Mouse (Mus musculus): ENCODE data around the gene Aak1. TPM values are rescaled to one million over a fixed set of nuclear protein-coding genes. Genes with fewer than 3 reads are reported as not detected.

Aak1 gene
- polyA plus RNA-seq, 1 experiment = 21.5 TPM

- Histone ChIP-seq H3K27ac (ENCODE audit: insufficient read depth, low read length) (peak overlapping the region; percentile 30; the same call in 1 of the 2 replicates), H3K4me1 (ENCODE audit: control insufficient read depth, insufficient read depth, insufficient read length) (peaks cover 3% of the 10 kb centered on the region; the same call in 1 of the 2 replicates), H3K36me3 (ENCODE audit: control insufficient read depth, insufficient read depth, low read length) (no peaks in the 10 kb centered on the region), H3K27me3 (ENCODE audit: control insufficient read depth, insufficient read depth, low read length) (no peaks in the 10 kb centered on the region), H3K4me3 (ENCODE audit: extremely low read depth, insufficient read depth, insufficient read length) (no peak overlapping the region)
- no peak for TF ChIP-seq POLR2A (IDR thresholded peaks at IDR 0.05; ENCODE audit: low read depth, low read length)
- no peak for TF ChIP-seq CTCF (IDR thresholded peaks at IDR 0.05; ENCODE audit: extremely low read depth, insufficient read depth, insufficient read length, insufficient replicate concordance)
- peak in 1 of 2 experiments; percentile 33 for DNase-seq (ENCODE audit: low read depth in 1 of 2, low spot score in 2 of 2)
- WGBS = 45% methylated on average over 10 of the region's 10 CpGs
Observed at GRCm38 (mm10) chr6:87037826-87038620, 188.7 kb downstream of the Aak1 start.

- no peaks in the 10 kb centered on the region for H3K27me3 ChIP-seq (ENCODE audit: control insufficient read depth, insufficient read depth, low read length)
- 93% methylated on average over 8 of the region's 8 CpGs for WGBS
- DNase-seq (ENCODE audit: low read depth in 1 of 2, low spot score in 2 of 2) = no peak
- peaks cover 6% of the 10 kb centered on the region; the same call in 1 of the 2 replicates for H3K4me1 ChIP-seq (ENCODE audit: control insufficient read depth, insufficient read depth, insufficient read length)
- no peaks in the 10 kb centered on the region for H3K36me3 ChIP-seq (ENCODE audit: control insufficient read depth, insufficient read depth, low read length)
- no peak for TF ChIP-seq POLR2A (IDR thresholded peaks at IDR 0.05; ENCODE audit: low read depth, low read length)
- no peak for TF ChIP-seq CTCF (IDR thresholded peaks at IDR 0.05; ENCODE audit: extremely low read depth, insufficient read depth, insufficient read length, insufficient replicate concordance)
- H3K27ac ChIP-seq (ENCODE audit: insufficient read depth, low read length) = no peak overlapping the region
- no peak overlapping the region for H3K4me3 ChIP-seq (ENCODE audit: extremely low read depth, insufficient read depth, insufficient read length)
Observed at GRCm38 (mm10) chr6:87039161-87039560, 189.8 kb downstream of the Aak1 start.

GRCm38 (mm10) chr6:87040971-87041370 lies 191.7 kb downstream of the Aak1 start:
- TF ChIP-seq CTCF (IDR thresholded peaks at IDR 0.05; ENCODE audit: extremely low read depth, insufficient read depth, insufficient read length, insufficient replicate concordance) (no peak), POLR2A (IDR thresholded peaks at IDR 0.05; ENCODE audit: low read depth, low read length) (0 out of 2 replicates have a peak, but pooled peaks have one; percentile 24)
- no peaks in the 10 kb centered on the region for H3K36me3 ChIP-seq (ENCODE audit: control insufficient read depth, insufficient read depth, low read length)
- WGBS = 27% methylated on average over 4 of the region's 4 CpGs
- no peaks in the 10 kb centered on the region for H3K27me3 ChIP-seq (ENCODE audit: control insufficient read depth, insufficient read depth, low read length)
- H3K4me1 ChIP-seq (ENCODE audit: control insufficient read depth, insufficient read depth, insufficient read length) = peaks cover 6% of the 10 kb centered on the region; the same call in 1 of the 2 replicates
- H3K27ac ChIP-seq (ENCODE audit: insufficient read depth, low read length) = peak overlapping the region; percentile 66
- H3K4me3 ChIP-seq (ENCODE audit: extremely low read depth, insufficient read depth, insufficient read length) = no peak overlapping the region
- peak; percentile 16 to 41 for DNase-seq (ENCODE audit: low read depth in 1 of 2, low spot score in 2 of 2)

GRCm38 (mm10) chr6:87041431-87041830 lies 192.1 kb downstream of the Aak1 start:
- 58% methylated on average over 7 of the region's 7 CpGs for WGBS

GRCm38 (mm10) chr6:87042004-87042336 lies 192.7 kb downstream of the Aak1 start:
- H3K4me3 ChIP-seq (ENCODE audit: extremely low read depth, insufficient read depth, insufficient read length) = peak overlapping the region; percentile 92
- H3K36me3 ChIP-seq (ENCODE audit: control insufficient read depth, insufficient read depth, low read length) = no peaks in the 10 kb centered on the region
- peaks cover 6% of the 10 kb centered on the region; the same call in 1 of the 2 replicates for H3K4me1 ChIP-seq (ENCODE audit: control insufficient read depth, insufficient read depth, insufficient read length)
- H3K27ac ChIP-seq (ENCODE audit: insufficient read depth, low read length) = peak overlapping the region; percentile 98
- no peaks in the 10 kb centered on the region for H3K27me3 ChIP-seq (ENCODE audit: control insufficient read depth, insufficient read depth, low read length)
- WGBS = under 1% methylated on average over 11 of the region's 11 CpGs
- TF ChIP-seq POLR2A (IDR thresholded peaks at IDR 0.05; ENCODE audit: low read depth, low read length) (no peak), CTCF (IDR thresholded peaks at IDR 0.05; ENCODE audit: extremely low read depth, insufficient read depth, insufficient read length, insufficient replicate concordance) (no peak)
- no peak for DNase-seq (ENCODE audit: low read depth in 1 of 2, low spot score in 2 of 2)

More at GRCm38 (mm10) chr6:87041431-87041830, 192.1 kb downstream of the Aak1 start:
- no peaks in the 10 kb centered on the region for H3K36me3 ChIP-seq (ENCODE audit: control insufficient read depth, insufficient read depth, low read length)
- H3K4me3 ChIP-seq (ENCODE audit: extremely low read depth, insufficient read depth, insufficient read length) = no peak overlapping the region
- no peak for DNase-seq (ENCODE audit: low read depth in 1 of 2, low spot score in 2 of 2)
- peak overlapping the region; percentile 66 for H3K27ac ChIP-seq (ENCODE audit: insufficient read depth, low read length)
- H3K27me3 ChIP-seq (ENCODE audit: control insufficient read depth, insufficient read depth, low read length) = no peaks in the 10 kb centered on the region
- peaks cover 6% of the 10 kb centered on the region; the same call in 1 of the 2 replicates for H3K4me1 ChIP-seq (ENCODE audit: control insufficient read depth, insufficient read depth, insufficient read length)
- TF ChIP-seq CTCF (IDR thresholded peaks at IDR 0.05; ENCODE audit: extremely low read depth, insufficient read depth, insufficient read length, insufficient replicate concordance) = no peak
- TF ChIP-seq POLR2A (IDR thresholded peaks at IDR 0.05; ENCODE audit: low read depth, low read length) = no peak

- Histone ChIP-seq H3K4me1 (ENCODE audit: control insufficient read depth, insufficient read depth, insufficient read length) (peaks cover 6% of the 10 kb centered on the region; the same call in 1 of the 2 replicates), H3K27me3 (ENCODE audit: control insufficient read depth, insufficient read depth, low read length) (no peaks in the 10 kb centered on the region), H3K27ac (ENCODE audit: insufficient read depth, low read length) (peak within 1 kb of the TSS; percentile 98), H3K4me3 (ENCODE audit: extremely low read depth, insufficient read depth, insufficient read length) (peak within 1 kb of the TSS; percentile 92), H3K36me3 (ENCODE audit: control insufficient read depth, insufficient read depth, low read length) (no peaks in the 10 kb centered on the region)
- under 1% methylated on average over 68 of the region's 68 CpGs for WGBS
- TF ChIP-seq CTCF (IDR thresholded peaks at IDR 0.05; ENCODE audit: extremely low read depth, insufficient read depth, insufficient read length, insufficient replicate concordance) (0 out of 2 replicates have a peak, but pooled peaks have one; percentile 7), POLR2A (IDR thresholded peaks at IDR 0.05; ENCODE audit: low read depth, low read length) (peak; percentile 96)
- peak; percentile 79 to 94 for DNase-seq (ENCODE audit: low read depth in 1 of 2, low spot score in 2 of 2)
Observed at GRCm38 (mm10) chr6:87042337-87043130, 193.2 kb downstream of the Aak1 start, which contains the start of gene Gfpt1. Gene Gfpt1 (plus strand): TSS chr6:87042846.
